Mouse (Mus musculus) spleen, adult 2 months (tissue): ENCODE data around the gene Pard6b. TPM values are rescaled to one million over a fixed set of nuclear protein-coding genes. Genes with fewer than 3 reads are reported as not detected.

Experiments used
- DNase-seq, 2 experiments: peaks; one replicate each; pipeline versions ENCODE4 v3.0.0 to v3.0.0-alpha.2; 2012 to 2021; ENCODE audit warnings: low spot score in 2 of 2, low read depth in 1 of 2
- H3K27ac ChIP-seq: fragments of 200-500 bp; 2 replicates; pipeline ENCODE4 v1.5.1; 2012; ENCODE audit warnings: low read length, inconsistent platforms; ENCODE audit not compliant: insufficient read depth
- H3K27me3 ChIP-seq: fragments of 200-500 bp; 2 replicates; pipeline ENCODE4 v1.6.1; 2012; ENCODE audit warnings: mild to moderate bottlenecking, moderate library complexity, low read length, inconsistent platforms; ENCODE audit not compliant: control insufficient read depth, insufficient read depth
- H3K36me3 ChIP-seq: fragments of 200-500 bp; 2 replicates; pipeline ENCODE4 v1.6.1; 2012; ENCODE audit warnings: mild to moderate bottlenecking, low read length, inconsistent platforms; ENCODE audit not compliant: control insufficient read depth, insufficient read depth
- H3K4me1 ChIP-seq: fragments of 200-500 bp; 2 replicates; pipeline ENCODE4 v1.6.1; 2011; ENCODE audit warnings: inconsistent platforms; ENCODE audit not compliant: control insufficient read depth, insufficient read depth, insufficient read length
- H3K4me3 ChIP-seq: fragments of 200-500 bp; 2 replicates; pipeline ENCODE4 v1.5.1; 2011; ENCODE audit warnings: mild to moderate bottlenecking, inconsistent platforms; ENCODE audit not compliant: insufficient read depth, insufficient read length; ENCODE audit errors: extremely low read depth
- CTCF ChIP-seq: fragments of 200-500 bp; IDR thresholded peaks from 2 replicates; pipeline ENCODE4 v1.5.1; 2011; ENCODE audit warnings: mild to moderate bottlenecking, inconsistent platforms; ENCODE audit not compliant: insufficient read depth, insufficient read length, insufficient replicate concordance; ENCODE audit errors: extremely low read depth
- POLR2A ChIP-seq: fragments of 200-500 bp; IDR thresholded peaks from 2 replicates; pipeline ENCODE4 v1.6.1; 2011; ENCODE audit warnings: low read depth, low read length, inconsistent platforms
- WGBS: fragments of 180-500 bp; shearing (Covaris S2); methylation state at CpG from one replicate; pipeline ENCODE4 v1.1.7; 2018; 5-methylcytosine and 5-hydroxymethylcytosine counted together
- polyA plus RNA-seq: library from polyadenylated mRNA; depleted of rRNA; stranded (reverse); fragments of >200 nt; gene quantifications from 2 replicates; pipeline ENCODE4 v1.2.3, GENCODE M21; 2012

Pard6b gene
- polyA plus RNA-seq, 1 experiment = 1.5 TPM

GRCm38 (mm10) chr2:168117147-168117546 lies 36.3 kb downstream of the Pard6b start:
- H3K4me1 ChIP-seq = peaks cover 9% of the 10 kb centered on the region
- H3K27ac ChIP-seq = no peak overlapping the region
- H3K4me3 ChIP-seq = peak overlapping the region; percentile 53; the same call in 1 of the 2 replicates
- peak; percentile 19 to 41 for DNase-seq
- no peaks in the 10 kb centered on the region for H3K36me3 ChIP-seq
- under 1% methylated on average over 37 of the region's 37 CpGs for WGBS
- TF ChIP-seq POLR2A (no peak), CTCF (peak; percentile 80)
- peaks cover 5% of the 10 kb centered on the region; the same call in 1 of the 2 replicates for H3K27me3 ChIP-seq

- H3K36me3 ChIP-seq = no peaks in the 10 kb centered on the region
- DNase-seq = no peak
- no peak overlapping the region for H3K27ac ChIP-seq
- TF ChIP-seq POLR2A (no peak), CTCF (no peak)
- WGBS = 3% methylated on average over 13 of the region's 13 CpGs
- peaks cover 5% of the 10 kb centered on the region; the same call in 1 of the 2 replicates for H3K27me3 ChIP-seq
- H3K4me3 ChIP-seq = peak overlapping the region; percentile 53; the same call in 1 of the 2 replicates
- peaks cover 9% of the 10 kb centered on the region for H3K4me1 ChIP-seq
These were observed 36.7 kb downstream of the Pard6b start for GRCm38 (mm10) chr2:168117553-168117952.

GRCm38 (mm10) chr2:168117967-168118366 lies 37.2 kb downstream of the Pard6b start:
- WGBS = 18% methylated on average over 16 of the region's 16 CpGs
- DNase-seq = no peak

GRCm38 (mm10) chr2:168118456-168118855 lies 37.7 kb downstream of the Pard6b start:
- no peak overlapping the region for H3K4me3 ChIP-seq
- 72% methylated on average over 3 of the region's 3 CpGs for WGBS
- no peaks in the 10 kb centered on the region for H3K36me3 ChIP-seq
- peaks cover 5% of the 10 kb centered on the region; the same call in 1 of the 2 replicates for H3K27me3 ChIP-seq
- TF ChIP-seq POLR2A (no peak), CTCF (no peak)
- DNase-seq = no peak
- H3K27ac ChIP-seq = no peak overlapping the region
- H3K4me1 ChIP-seq = peaks cover 9% of the 10 kb centered on the region

More at GRCm38 (mm10) chr2:168117967-168118366, 37.2 kb downstream of the Pard6b start:
- no peak overlapping the region for H3K4me3 ChIP-seq
- peaks cover 5% of the 10 kb centered on the region; the same call in 1 of the 2 replicates for H3K27me3 ChIP-seq
- TF ChIP-seq CTCF (no peak), POLR2A (no peak)
- H3K27ac ChIP-seq = no peak overlapping the region
- H3K36me3 ChIP-seq = no peaks in the 10 kb centered on the region
- H3K4me1 ChIP-seq = peaks cover 9% of the 10 kb centered on the region

- WGBS = 7% methylated on average over 12 of the region's 12 CpGs
- Histone ChIP-seq H3K4me1 (peaks cover 9% of the 10 kb centered on the region), H3K4me3 (no peak overlapping the region), H3K27ac (no peak overlapping the region), H3K36me3 (no peaks in the 10 kb centered on the region), H3K27me3 (peaks cover 5% of the 10 kb centered on the region; the same call in 1 of the 2 replicates)
- no peak for TF ChIP-seq CTCF
- no peak for TF ChIP-seq POLR2A
- peak; percentile 7 to 27 for DNase-seq
These were observed 38.3 kb downstream of the Pard6b start for GRCm38 (mm10) chr2:168119123-168119522.

- peaks cover 9% of the 10 kb centered on the region for H3K4me1 ChIP-seq
- TF ChIP-seq POLR2A = no peak
- TF ChIP-seq CTCF = no peak
- no peak overlapping the region for H3K4me3 ChIP-seq
- H3K27ac ChIP-seq = no peak overlapping the region
- H3K36me3 ChIP-seq = no peaks in the 10 kb centered on the region
- H3K27me3 ChIP-seq = peaks cover 5% of the 10 kb centered on the region; the same call in 1 of the 2 replicates
- 71% methylated on average over 4 of the region's 4 CpGs for whole genome bisulfite sequencing
- DNase-seq = no peak
These were observed 40.1 kb downstream of the Pard6b start for GRCm38 (mm10) chr2:168120906-168121305.

GRCm38 (mm10) chr2:168123652-168124051 lies 42.8 kb downstream of the Pard6b start:
- DNase-seq = no peak
- WGBS = 93% methylated on average over 6 of the region's 6 CpGs
- 0 out of 2 replicates have a peak, but pooled peaks cover 2% of the 10 kb centered on the region for H3K4me1 ChIP-seq
- H3K27ac ChIP-seq = no peak overlapping the region
- H3K36me3 ChIP-seq = no peaks in the 10 kb centered on the region
- H3K4me3 ChIP-seq = no peak overlapping the region
- TF ChIP-seq POLR2A (no peak), CTCF (no peak)
- no peaks in the 10 kb centered on the region for H3K27me3 ChIP-seq
